Mouse (Mus musculus): ENCODE measurements at regions not wholly inside any gene's neighbourhood (a gene's known extent, or its start where the extent isn't known, plus 50 kb on each side); places are given as distances from the start of the nearest gene placed in this dataset.

GRCm38 (mm10) chr13:28701309-28701708, 252.2 kb downstream of the Sox4 start:
- TF ChIP-seq CTCF (IDR thresholded peaks at IDR 0.05; ENCODE audit: borderline replicate concordance, control insufficient read depth, extremely low read depth, insufficient read depth, low read length, poor library complexity) (no peak), POLR2A (IDR thresholded peaks at IDR 0.05; ENCODE audit: control insufficient read depth, extremely low read depth, insufficient read depth, low read length, poor library complexity) (no peak)

All from thymus, adult 2 months (tissue).